Mouse (Mus musculus) midbrain, embryonic 15.5 days (tissue): ENCODE results near the gene Peli1. TPM values are rescaled to one million over a fixed set of nuclear protein-coding genes. Genes with fewer than 3 reads are reported as not detected.

Experiments
- ATAC-seq: fragments of 200-750 bp; cut with Nextera tagmentation; replicated peaks from 2 replicates; pipeline ENCODE4 v1.8.0; 2017; ENCODE audit warnings: moderate TSS enrichment
- H3K27ac ChIP-seq: fragments of 300-500 bp; sonication (generic); 2 replicates; pipeline ENCODE4 v1.5.1; 2015; ENCODE audit warnings: mild to moderate bottlenecking, inconsistent platforms
- H3K27me3 ChIP-seq: fragments of 300-500 bp; sonication (generic); replicated peaks from 2 replicates; pipeline ENCODE4 v1.6.1; 2015; ENCODE audit warnings: inconsistent platforms
- H3K36me3 ChIP-seq: fragments of 300-500 bp; sonication (generic); replicated peaks from 2 replicates; pipeline ENCODE4 v1.6.1; 2015; ENCODE audit warnings: inconsistent platforms
- H3K4me1 ChIP-seq: fragments of 300-500 bp; sonication (generic); 2 replicates; pipeline ENCODE4 v1.6.1; 2015; ENCODE audit warnings: inconsistent platforms
- H3K4me2 ChIP-seq: fragments of 300-500 bp; sonication (generic); 2 replicates; pipeline ENCODE4 v1.6.1; 2015; ENCODE audit warnings: inconsistent platforms, mild to moderate bottlenecking, moderate library complexity
- H3K4me3 ChIP-seq: fragments of 300-500 bp; sonication (generic); 2 replicates; pipeline ENCODE4 v1.5.1; 2015; ENCODE audit warnings: mild to moderate bottlenecking, inconsistent platforms
- H3K9ac ChIP-seq: fragments of 300-500 bp; sonication (generic); 2 replicates; pipeline ENCODE4 v1.6.1; 2015; ENCODE audit warnings: mild to moderate bottlenecking, inconsistent platforms
- H3K9me3 ChIP-seq: fragments of 300-500 bp; sonication (generic); 2 replicates; pipeline ENCODE4 v1.6.1; 2016; ENCODE audit warnings: inconsistent platforms
- WGBS: fragments of 180-500 bp; shearing (Covaris S2); methylation state at CpG from one replicate; pipeline ENCODE4 v1.1.7; 2015; ENCODE audit warnings: mixed read lengths; 5-methylcytosine and 5-hydroxymethylcytosine counted together
- polyA plus RNA-seq: library from polyadenylated mRNA; unstranded; fragments of >200 nt; fragmentation: Nextera tagmentation; extraction: Ambion mirVana; gene quantifications from 2 replicates; pipeline ENCODE4 v1.2.1, GENCODE M21; 2015

Gene Peli1
- polyA plus RNA-seq, 1 experiment from 2014 or later, result 72.3 TPM

DNA sequence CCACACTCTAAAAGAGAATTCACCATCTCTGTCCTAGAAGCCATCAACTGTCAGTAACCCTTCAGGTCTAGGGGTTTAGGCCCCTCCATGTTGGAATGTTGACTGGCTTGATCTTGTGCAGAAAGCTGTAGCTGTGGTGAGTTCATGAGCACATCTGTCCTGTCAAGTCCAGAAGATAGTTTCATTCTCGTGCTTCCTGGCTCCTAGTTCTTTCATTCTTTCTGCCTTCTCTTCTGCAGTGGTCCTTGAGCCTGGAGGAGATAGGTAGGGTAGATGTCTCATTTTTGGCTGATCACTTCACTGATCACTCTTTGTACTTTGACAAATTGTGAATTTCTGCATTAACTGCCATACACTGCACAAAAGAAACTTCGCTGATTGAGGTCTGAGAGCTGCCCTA, 7.4 kb downstream of the Peli1 start:
- ATAC-seq, result no peak
- H3K4me2 ChIP-seq, result no peak overlapping the region
- 0 out of 2 replicates have a peak, but pooled peaks cover 2% of the 10 kb centered on the region for H3K9me3 ChIP-seq
- H3K36me3 ChIP-seq, result no peaks in the 10 kb centered on the region
- peaks cover 17% of the 10 kb centered on the region for H3K4me1 ChIP-seq
- H3K9ac ChIP-seq, result no peak overlapping the region
- H3K4me3 ChIP-seq, result no peak overlapping the region
- H3K27me3 ChIP-seq, result no peaks in the 10 kb centered on the region
- WGBS, result 95% methylated on average over 2 of the region's 2 CpGs
- no peak overlapping the region for H3K27ac ChIP-seq

DNA sequence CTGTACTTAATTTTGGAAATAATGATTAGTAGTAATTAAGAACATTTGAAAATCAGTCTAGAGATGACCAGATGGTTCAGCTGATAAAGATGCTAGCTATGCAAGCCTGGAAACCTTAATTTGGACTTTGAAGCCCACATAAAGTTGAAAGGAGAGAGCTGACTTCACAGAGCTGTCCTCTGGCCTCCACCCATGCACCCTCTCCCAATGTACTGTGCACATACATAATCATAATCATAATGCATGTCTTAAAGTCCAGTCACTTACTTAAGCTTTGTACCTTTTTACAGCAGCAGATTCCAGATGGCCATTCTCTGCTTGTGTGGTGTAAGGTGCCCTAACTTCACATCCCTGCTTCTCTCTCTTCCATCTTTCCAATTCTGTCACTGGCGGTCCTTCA, 9.6 kb downstream of the Peli1 start:
- no peak for ATAC-seq
- no peak overlapping the region for H3K4me2 ChIP-seq
- WGBS, result 92% methylated on average over 1 of the region's 1 CpGs

DNA sequence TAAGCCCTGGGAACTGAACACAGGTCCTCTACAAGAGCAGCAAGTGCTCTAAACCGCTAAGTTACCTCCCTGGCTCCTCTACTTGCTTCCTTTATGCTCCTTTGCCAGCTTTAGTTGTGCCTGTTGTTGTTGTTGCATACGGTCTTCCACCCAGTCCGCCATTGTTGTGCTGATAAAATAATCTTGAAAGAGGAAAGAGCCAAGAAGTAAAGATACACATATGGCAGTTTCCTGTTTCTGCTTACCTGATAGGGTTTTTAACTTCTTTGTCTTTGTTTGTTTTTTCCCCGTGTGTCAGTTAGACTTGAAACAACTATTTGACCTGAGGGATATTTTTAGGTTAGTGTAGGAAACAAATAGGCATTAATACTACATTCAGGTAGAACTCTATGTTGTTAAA, 10.2 kb downstream of the Peli1 start:
- H3K4me1 ChIP-seq, result peaks cover 4% of the 10 kb centered on the region; the same call in 1 of the 2 replicates
- H3K9me3 ChIP-seq, result 0 out of 2 replicates have a peak, but pooled peaks cover 2% of the 10 kb centered on the region
- H3K4me3 ChIP-seq, result no peak overlapping the region
- no peaks in the 10 kb centered on the region for H3K36me3 ChIP-seq
- WGBS, result 89% methylated on average over 4 of the region's 4 CpGs
- no peak overlapping the region for H3K4me2 ChIP-seq
- no peak for ATAC-seq
- H3K27me3 ChIP-seq, result no peaks in the 10 kb centered on the region
- no peak overlapping the region for H3K9ac ChIP-seq
- H3K27ac ChIP-seq, result no peak overlapping the region

More for the DNA sequence above, 9.6 kb downstream of the Peli1 start:
- Histone ChIP-seq H3K4me1 (peaks cover 4% of the 10 kb centered on the region; the same call in 1 of the 2 replicates), H3K9ac (no peak overlapping the region), H3K27ac (no peak overlapping the region), H3K4me3 (no peak overlapping the region), H3K9me3 (0 out of 2 replicates have a peak, but pooled peaks cover 2% of the 10 kb centered on the region), H3K36me3 (no peaks in the 10 kb centered on the region), H3K27me3 (no peaks in the 10 kb centered on the region)

DNA sequence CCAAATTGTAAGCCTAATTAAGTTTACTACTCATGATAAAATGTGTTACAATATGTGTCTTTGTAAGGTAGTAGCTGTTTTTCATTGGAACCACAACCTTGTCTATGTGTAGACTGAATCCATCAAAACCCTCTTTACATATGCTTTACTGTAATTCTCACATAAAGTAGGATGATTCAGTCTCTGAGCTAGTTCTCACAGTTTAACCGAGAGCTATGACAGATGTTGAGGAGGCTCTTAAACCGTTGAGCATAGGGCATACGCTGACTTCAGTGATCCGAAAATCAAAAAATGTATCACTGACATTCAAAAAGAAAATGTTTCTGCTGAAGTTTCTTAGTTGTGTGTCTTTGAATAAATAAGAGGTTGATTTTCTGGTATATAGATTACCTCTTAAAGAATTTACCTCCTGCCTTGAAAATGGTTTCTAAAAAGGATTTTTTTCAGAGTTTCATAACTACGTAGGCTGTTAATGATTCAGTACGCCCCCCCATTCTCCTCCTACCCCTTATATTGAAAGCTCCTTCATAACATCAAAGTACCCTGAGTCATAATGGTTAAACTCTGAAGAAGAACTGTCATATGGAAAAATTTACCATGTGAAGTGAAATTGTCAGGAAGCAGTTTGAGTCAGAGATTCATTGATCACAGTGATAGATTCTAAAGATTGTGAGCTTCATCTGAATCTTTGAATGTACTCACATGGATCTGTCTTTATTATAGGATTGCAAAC, 11.3 kb downstream of the Peli1 start:
- Histone ChIP-seq H3K9ac (no peak overlapping the region), H3K4me1 (peaks cover 4% of the 10 kb centered on the region; the same call in 1 of the 2 replicates), H3K4me2 (no peak overlapping the region), H3K27ac (no peak overlapping the region), H3K4me3 (no peak overlapping the region), H3K9me3 (no peaks in the 10 kb centered on the region), H3K36me3 (no peaks in the 10 kb centered on the region), H3K27me3 (no peaks in the 10 kb centered on the region)
- WGBS, result 90% methylated on average over 6 of the region's 6 CpGs
- ATAC-seq, result no peak

DNA sequence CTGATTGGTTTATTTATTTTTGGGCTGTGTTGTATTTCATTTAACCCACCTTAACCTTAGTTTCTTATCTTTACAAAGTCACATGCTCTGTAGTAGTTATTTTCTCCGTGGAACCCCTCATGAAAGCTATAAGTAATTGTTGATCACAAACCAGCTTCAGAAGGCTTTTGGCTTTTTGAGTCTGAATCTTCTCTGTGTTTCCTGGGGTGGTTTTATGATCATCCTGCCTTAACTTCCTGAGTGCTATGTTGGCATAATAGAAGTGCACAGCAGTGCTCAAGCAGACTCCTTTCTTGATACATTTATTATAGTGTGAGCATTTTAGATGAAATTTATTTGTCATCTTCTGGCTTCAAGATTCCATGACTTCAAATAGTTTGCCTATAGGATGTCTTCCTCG, 12.1 kb downstream of the Peli1 start:
- H3K9ac ChIP-seq, result no peak overlapping the region
- ATAC-seq, result no peak
- H3K4me1 ChIP-seq, result peaks cover 4% of the 10 kb centered on the region; the same call in 1 of the 2 replicates
- no peaks in the 10 kb centered on the region for H3K36me3 ChIP-seq
- WGBS, result 76% methylated on average over 2 of the region's 2 CpGs
- no peak overlapping the region for H3K4me3 ChIP-seq
- H3K4me2 ChIP-seq, result no peak overlapping the region
- H3K9me3 ChIP-seq, result no peaks in the 10 kb centered on the region
- H3K27me3 ChIP-seq, result no peaks in the 10 kb centered on the region
- no peak overlapping the region for H3K27ac ChIP-seq

DNA sequence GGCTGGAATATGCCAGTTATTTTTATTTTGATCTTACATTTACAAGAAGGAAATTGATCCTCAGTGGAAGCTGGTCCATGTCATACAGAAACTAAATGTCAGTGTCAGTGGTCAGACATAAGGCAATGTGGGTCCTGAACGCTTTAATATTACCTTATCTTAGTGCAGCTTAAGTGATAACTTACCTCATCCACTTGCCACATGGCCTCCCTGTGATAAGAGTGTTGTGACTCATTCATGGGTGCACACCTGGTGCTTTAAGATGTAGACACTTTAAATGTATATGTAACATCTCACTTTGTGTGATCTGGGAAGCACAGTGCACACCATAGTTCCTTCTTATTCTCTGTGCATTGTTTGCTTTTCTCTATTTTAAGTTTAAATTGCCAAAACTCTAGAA, 14.3 kb downstream of the Peli1 start:
- H3K4me3 ChIP-seq, result no peak overlapping the region
- 90% methylated on average over 1 of the region's 1 CpGs for WGBS

DNA sequence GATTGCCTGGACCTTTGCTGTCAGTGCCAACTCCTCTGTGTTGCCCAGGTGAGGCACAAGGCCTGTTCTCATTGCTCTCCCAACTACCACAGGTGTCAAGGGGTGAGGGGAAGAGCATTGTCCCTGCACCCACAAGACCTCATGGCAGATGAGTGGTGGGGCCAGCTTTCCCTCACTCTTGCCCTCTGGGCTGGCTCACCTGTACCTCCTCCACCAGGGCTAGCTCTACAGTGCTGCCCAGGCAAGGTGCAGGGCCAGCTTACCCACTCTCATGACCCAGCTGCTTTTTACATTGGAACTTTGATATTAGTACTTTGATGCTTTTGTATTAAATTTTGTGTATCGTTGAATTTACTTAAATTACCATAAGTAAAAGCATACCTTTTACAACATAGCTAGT, 16.0 kb downstream of the Peli1 start:
- 95% methylated on average over 1 of the region's 1 CpGs for WGBS
- no peaks in the 10 kb centered on the region for H3K27me3 ChIP-seq
- H3K4me2 ChIP-seq, result no peak overlapping the region
- no peaks in the 10 kb centered on the region; the same call in 1 of the 2 replicates for H3K4me1 ChIP-seq
- H3K36me3 ChIP-seq, result no peaks in the 10 kb centered on the region
- H3K27ac ChIP-seq, result no peak overlapping the region
- no peak overlapping the region for H3K4me3 ChIP-seq
- no peaks in the 10 kb centered on the region for H3K9me3 ChIP-seq
- ATAC-seq, result peak; percentile 64; the same call in 1 of the 2 replicates
- no peak overlapping the region for H3K9ac ChIP-seq

More for the DNA sequence above, 14.3 kb downstream of the Peli1 start:
- H3K4me2 ChIP-seq, result no peak overlapping the region
- no peaks in the 10 kb centered on the region; the same call in 1 of the 2 replicates for H3K4me1 ChIP-seq
- H3K27me3 ChIP-seq, result no peaks in the 10 kb centered on the region
- H3K9ac ChIP-seq, result no peak overlapping the region
- H3K27ac ChIP-seq, result no peak overlapping the region
- no peak for ATAC-seq
- no peaks in the 10 kb centered on the region for H3K36me3 ChIP-seq
- H3K9me3 ChIP-seq, result no peaks in the 10 kb centered on the region

DNA sequence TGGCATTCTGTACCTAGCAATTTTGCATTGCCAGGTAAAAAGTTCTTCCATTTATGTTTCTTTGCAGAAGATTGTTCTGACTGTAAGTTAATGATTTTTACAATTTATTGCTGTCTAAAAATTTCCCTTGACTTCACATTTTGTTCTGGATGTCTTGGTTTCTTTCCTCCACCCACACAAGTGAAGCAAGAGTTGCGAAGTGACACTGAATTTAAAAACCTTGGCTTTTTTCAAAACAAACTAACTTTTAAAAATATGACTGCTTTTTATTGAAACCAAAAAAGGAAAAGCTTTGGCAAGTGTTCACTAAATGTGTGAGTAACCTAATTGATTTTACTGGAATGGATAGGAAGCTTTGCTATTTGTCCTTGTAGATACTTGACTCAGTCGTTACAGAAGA, 18.2 kb downstream of the Peli1 start:
- no peak overlapping the region for H3K9ac ChIP-seq
- H3K4me1 ChIP-seq, result no peaks in the 10 kb centered on the region; the same call in 1 of the 2 replicates
- H3K36me3 ChIP-seq, result no peaks in the 10 kb centered on the region
- H3K27ac ChIP-seq, result no peak overlapping the region
- H3K27me3 ChIP-seq, result no peaks in the 10 kb centered on the region
- H3K9me3 ChIP-seq, result no peaks in the 10 kb centered on the region
- WGBS, result 93% methylated on average over 2 of the region's 2 CpGs
- no peak for ATAC-seq
- H3K4me3 ChIP-seq, result no peak overlapping the region
- H3K4me2 ChIP-seq, result no peak overlapping the region

DNA sequence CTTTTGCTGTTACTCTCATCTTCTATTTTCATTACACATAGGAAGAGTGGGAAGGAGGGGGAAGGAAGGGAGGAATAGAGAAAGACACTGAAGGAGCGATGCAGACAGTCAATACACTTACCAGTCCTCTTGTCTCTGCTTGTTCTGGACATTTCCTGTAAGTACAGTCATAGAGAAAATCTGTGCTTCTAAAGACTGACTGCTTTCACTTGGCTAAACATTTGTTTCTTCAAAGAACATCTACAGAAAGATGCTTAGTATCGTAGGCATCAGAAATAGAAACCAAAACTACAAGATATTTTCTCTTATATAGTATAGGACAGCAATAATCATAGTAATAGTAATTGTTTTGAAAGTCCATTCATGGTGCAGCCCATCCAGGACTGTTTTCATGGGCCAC, 23.4 kb downstream of the Peli1 start:
- Histone ChIP-seq H3K9ac (no peak overlapping the region), H3K36me3 (no peaks in the 10 kb centered on the region), H3K9me3 (no peaks in the 10 kb centered on the region), H3K27ac (no peak overlapping the region), H3K27me3 (no peaks in the 10 kb centered on the region), H3K4me1 (0 out of 2 replicates have a peak, but pooled peaks cover under 1% of the 10 kb centered on the region), H3K4me3 (no peak overlapping the region), H3K4me2 (no peak overlapping the region)
- 94% methylated on average over 2 of the region's 2 CpGs for WGBS
- no peak for ATAC-seq

DNA sequence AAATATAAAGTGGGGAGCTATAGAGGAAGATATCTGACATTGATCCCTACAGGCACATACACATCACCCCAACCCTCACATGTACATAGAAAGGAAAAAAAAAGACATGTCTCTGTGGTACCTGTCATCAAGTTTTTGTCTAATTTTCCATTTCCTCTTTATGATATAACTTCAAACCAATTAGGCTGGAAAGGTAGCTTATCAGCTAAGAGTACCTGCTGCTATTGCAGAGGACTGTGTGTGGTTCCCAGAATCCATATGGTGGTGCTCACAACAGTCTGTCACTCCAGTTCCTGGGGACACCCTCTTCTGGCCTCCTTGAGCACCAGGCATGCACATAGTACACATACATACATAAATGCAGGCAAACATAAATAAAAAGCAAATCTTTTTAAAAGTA, 24.7 kb downstream of the Peli1 start:
- no peak overlapping the region for H3K4me3 ChIP-seq
- H3K4me2 ChIP-seq, result no peak overlapping the region

DNA sequence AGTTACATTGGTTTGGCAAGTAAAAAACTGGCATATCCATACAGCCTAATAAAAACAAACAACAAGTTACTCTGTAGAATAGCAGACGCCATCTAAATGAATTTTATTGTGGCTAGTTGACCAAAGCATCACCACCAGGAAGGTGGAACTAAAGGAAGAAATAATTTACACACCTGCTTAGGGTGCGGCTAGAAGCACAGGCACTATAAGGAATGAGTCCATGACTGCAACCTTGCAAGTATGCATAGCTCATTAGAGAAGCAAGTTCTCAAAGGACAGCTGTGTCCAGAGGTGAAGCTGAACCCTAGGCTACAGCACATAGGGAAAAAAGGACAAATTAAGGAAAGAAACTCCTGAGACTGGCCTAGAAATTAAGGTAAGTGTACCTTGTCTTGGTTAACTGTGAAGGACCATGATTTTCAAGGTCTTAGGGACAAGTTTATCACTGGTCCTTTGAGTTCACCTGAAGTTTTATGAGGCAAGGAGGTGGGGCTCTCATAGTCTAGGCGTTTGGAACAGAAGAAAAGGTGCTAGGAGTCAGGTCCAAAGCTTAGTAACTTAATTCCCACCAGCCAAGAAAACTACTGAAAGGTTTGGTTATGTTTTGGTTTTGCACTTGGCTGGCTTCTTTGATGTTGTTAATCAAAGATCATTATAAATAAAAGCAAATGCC, 25.7 kb downstream of the Peli1 start:
- Histone ChIP-seq H3K9me3 (no peaks in the 10 kb centered on the region), H3K4me1 (0 out of 2 replicates have a peak, but pooled peaks cover 3% of the 10 kb centered on the region), H3K36me3 (no peaks in the 10 kb centered on the region), H3K4me3 (no peak overlapping the region), H3K4me2 (no peak overlapping the region), H3K27ac (no peak overlapping the region), H3K9ac (no peak overlapping the region), H3K27me3 (no peaks in the 10 kb centered on the region)
- WGBS, result 89% methylated on average over 3 of the region's 3 CpGs
- no peak for ATAC-seq

More for the DNA sequence above, 24.7 kb downstream of the Peli1 start:
- no peak overlapping the region for H3K9ac ChIP-seq
- no peak for ATAC-seq
- no peaks in the 10 kb centered on the region for H3K9me3 ChIP-seq
- H3K36me3 ChIP-seq, result no peaks in the 10 kb centered on the region
- H3K27ac ChIP-seq, result no peak overlapping the region
- no peaks in the 10 kb centered on the region for H3K27me3 ChIP-seq
- H3K4me1 ChIP-seq, result 0 out of 2 replicates have a peak, but pooled peaks cover 3% of the 10 kb centered on the region

DNA sequence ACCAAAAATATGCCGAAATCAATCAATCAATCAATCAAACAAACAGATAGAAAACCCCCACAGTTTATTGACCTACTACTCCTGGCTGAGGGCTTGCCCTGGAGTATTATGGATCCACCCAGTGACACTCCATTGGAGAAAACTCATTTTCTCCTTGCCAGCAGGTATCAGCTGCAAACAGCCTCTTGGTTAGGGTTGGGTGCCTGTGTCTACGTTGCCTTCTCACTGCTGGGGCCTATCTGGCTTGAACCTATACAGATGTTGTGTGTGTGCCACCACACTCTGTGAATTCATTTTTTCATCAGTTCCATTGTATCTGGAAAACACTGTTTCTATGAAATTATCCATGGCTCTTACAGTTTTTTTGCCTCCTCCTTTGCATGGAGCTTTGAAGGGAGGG, 30.6 kb downstream of the Peli1 start:
- no peak overlapping the region for H3K27ac ChIP-seq
- 0 out of 2 replicates have a peak, but pooled peaks cover 3% of the 10 kb centered on the region for H3K4me1 ChIP-seq
- H3K9me3 ChIP-seq, result no peaks in the 10 kb centered on the region
- no peak overlapping the region for H3K9ac ChIP-seq
- WGBS, result 95% methylated on average over 2 of the region's 2 CpGs
- H3K4me3 ChIP-seq, result no peak overlapping the region
- no peaks in the 10 kb centered on the region for H3K36me3 ChIP-seq
- ATAC-seq, result no peak
- no peak overlapping the region for H3K4me2 ChIP-seq
- H3K27me3 ChIP-seq, result no peaks in the 10 kb centered on the region
